Mouse (Mus musculus) kidney, adult 9 months (tissue): ENCODE data around the gene She.
A peak's percentile ranks its signal among the peaks of the same experiment; 100 is the strongest.

Experiments used
- DNase-seq: peaks from one replicate; pipeline ENCODE4 v3.0.0; 2022

The She gene

DNA sequence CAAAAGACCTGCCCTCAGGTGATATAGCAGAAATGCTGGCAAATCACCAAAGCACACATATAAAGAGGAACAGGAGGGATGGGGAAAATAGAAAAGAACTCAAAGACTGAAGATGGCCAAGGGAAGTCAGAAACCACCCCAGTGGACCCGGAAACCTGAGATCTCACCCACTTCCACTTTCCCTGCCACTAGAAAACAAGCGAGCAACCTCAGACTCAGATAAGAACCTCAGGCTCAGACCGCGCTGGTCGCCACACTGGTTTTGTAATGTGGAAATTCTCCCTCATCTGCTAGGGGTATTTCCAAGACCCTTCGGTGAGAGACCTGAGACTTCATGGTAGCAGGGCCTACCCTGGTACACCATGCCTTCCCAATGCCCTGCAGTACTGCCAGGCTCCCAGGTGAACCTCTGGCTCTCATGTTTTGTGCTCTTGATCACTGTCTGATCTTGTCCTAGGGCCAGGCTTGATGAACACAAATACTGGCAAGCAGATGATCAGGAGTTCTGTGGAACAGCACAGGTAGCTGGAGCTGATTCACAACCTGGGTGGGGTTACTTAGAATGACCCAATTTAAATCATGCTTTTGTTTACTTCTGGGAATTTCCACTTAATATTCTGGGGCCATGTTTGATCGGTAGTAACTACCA is 56.5 kb downstream of the She start:
- DNase-seq = no peak

GRCm38 (mm10) chr3:89889841-89890430 is 58.8 kb downstream of the She start:
- no peak for DNase-seq

DNA sequence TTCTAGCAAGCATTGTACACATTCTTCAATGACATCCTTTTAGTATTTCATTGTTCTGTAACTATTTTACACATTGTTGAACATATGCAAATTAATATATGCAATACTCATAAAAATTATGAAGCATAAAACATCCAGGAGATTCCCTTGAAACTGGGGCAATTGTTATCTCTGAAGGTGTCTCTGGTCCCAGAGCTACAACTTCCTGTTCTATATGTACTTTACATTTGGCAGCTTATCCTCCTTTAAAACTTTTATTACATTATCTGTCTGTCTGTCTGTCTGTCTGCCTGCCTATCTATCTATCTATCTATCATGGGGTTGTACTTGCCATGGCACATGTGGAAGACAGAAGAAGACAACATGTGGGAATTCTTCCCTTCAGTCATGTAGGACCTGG is 60.5 kb downstream of the She start:
- DNase-seq = no peak

GRCm38 (mm10) chr3:89892517-89893106 is 61.4 kb downstream of the She start:
- no peak for DNase-seq

DNA sequence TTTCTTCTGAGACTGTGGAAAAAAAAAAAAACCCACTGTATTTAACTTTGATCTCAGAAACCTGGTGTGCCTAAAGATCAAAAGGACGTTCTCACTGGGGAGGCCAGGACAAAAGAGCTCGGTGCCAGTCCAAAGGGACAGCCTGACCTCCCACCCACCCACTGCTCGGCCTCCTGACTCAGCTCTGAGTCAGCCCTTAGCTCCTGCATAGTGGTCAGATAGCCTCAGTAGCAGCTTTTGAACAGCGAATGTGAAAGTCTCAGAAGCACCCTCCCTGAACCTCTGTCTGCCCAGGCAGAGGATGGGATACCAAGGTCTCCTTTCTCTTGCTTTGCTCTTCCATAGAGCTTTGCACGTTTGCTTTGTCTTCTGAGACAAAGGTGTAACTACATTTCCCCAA is 65.4 kb downstream of the She start:
- DNase-seq = no peak

DNA sequence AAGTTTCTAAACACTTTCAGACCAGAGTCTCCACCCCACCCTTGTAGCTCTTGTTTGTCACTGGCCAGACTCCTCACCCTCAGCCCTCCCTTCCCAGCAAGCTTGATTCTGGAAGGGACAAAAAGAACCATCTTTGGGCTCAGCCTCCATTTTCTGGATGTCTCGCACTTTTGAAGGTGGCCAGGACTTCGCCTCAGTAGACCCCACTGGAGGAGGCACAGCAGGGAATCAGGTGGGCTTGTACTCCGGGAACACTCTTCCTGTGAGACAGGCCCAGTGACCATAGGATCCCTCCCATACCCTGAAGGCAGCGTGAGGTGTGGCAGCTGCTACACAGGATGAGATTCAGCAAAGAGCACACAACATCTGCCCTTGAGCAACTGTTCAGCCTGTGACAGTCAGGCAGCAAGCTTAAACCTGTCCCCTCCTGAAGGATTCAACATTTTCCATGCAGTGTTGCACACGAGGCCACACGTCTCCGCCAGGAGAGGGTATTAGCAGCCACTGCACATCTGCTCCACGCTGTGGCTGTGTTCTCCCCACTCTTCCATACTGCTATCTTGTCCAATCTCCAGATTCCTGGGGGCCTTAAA is 66.1 kb downstream of the She start:
- no peak for DNase-seq

GRCm38 (mm10) chr3:89898011-89898410 is 66.8 kb downstream of the She start:
- no peak for DNase-seq

DNA sequence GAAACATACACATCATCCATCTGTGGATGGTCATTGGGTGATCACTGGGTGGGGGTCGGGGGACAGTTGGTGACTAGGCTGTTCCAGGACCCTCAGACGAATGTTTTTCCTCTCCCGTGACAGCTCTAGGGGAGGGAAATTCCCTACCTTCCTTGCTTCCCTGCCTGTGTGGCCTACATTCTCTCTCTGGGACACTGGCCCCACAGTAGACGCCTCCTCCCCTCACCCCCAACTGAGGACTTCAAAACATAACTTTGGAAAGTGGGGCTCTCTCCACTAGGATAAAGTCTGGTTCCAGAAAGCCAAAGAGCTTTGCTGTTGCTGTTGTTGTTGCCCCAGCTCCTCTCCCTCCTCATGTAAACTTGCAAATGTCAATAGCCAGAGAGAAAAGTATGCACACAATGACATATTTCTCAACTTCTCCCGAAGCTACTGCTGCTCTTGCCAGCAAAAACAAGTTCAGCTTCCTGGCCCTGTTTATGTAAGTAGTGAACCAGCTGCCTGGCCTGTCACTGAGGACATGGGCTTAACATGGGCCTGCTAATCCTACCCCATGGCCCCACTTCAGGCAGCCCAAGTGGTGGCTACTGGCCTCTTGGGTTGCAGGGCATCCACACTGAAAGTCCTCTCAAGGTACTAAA is 67.8 kb downstream of the She start:
- peak; percentile 44 for DNase-seq

DNA sequence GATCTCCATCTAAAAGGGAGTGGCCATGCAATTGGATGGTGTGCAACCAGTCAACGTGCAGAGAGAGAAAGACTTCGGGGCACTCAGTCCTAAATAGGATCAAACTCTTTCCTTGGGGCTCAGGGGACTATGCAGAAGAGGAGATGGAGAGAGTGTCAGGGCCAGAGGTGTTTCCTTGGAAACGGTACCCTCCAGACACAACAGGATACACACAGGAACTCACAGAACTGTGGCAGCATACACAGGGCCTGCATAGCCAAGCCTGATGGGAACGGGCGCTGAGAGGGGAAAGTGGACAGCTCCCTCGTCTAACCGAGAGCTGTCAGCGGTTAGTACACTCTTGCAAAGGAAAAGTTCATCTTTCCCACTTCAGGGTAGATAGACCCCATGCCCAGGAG is 68.3 kb downstream of the She start:
- DNase-seq = no peak

GRCm38 (mm10) chr3:89907846-89908245 is 76.7 kb downstream of the She start:
- DNase-seq = no peak
